Mouse (Mus musculus) CH12.LX (cell line): ENCODE results near the gene Ccng2. TPM values are rescaled to one million over a fixed set of nuclear protein-coding genes. Genes with fewer than 3 reads are reported as not detected.

Source experiments
- DNase-seq: peaks from one replicate; pipeline ENCODE4 v3.0.0-alpha.2; 2013; ENCODE audit errors: extremely low read depth
- H3K27ac ChIP-seq: 2 replicates; pipeline ENCODE4 v1.5.1; 2012; ENCODE audit warnings: low read depth, mild to moderate bottlenecking, control low read depth, moderate library complexity; ENCODE audit not compliant: insufficient read depth
- H3K27me3 ChIP-seq: replicated peaks from 2 replicates; pipeline ENCODE3; 2012; ENCODE audit warnings: inconsistent platforms
- H3K36me3 ChIP-seq, 2 experiments: replicated peaks in 1 of 2; 2 replicates each; pipeline versions ENCODE3 to v1.6.1; 2012; ENCODE audit warnings: inconsistent platforms in 1 of 2, low read length in 1 of 2, mild to moderate bottlenecking in 1 of 2, mixed read lengths in 1 of 2, moderate library complexity in 1 of 2; ENCODE audit not compliant: control insufficient read depth in 1 of 2, insufficient read depth in 1 of 2
- H3K4me1 ChIP-seq, 2 experiments: 2 replicates each; pipeline ENCODE4 v1.6.1; 2012; ENCODE audit warnings: inconsistent platforms in 1 of 2, moderate library complexity in 1 of 2; ENCODE audit not compliant: insufficient read depth in 2 of 2, control insufficient read depth in 1 of 2
- H3K4me2 ChIP-seq: 2 replicates; pipeline ENCODE4 v1.6.1; 2012; ENCODE audit warnings: low read depth, mild to moderate bottlenecking, control low read depth; ENCODE audit not compliant: poor library complexity, insufficient read depth, severe bottlenecking
- H3K4me3 ChIP-seq, 3 experiments: fragments of 150-350 bp in 1 of 3; sonication (generic) in 1 of 3; replicated peaks in 1 of 3; 2 replicates each; pipeline versions ENCODE3 to v1.5.1; 2011 to 2012; ENCODE audit warnings: low read depth in 2 of 3, low read length in 2 of 3, mild to moderate bottlenecking in 2 of 3, moderate library complexity in 2 of 3, control low read depth in 1 of 3, improper control_type of control experiment in 1 of 3, inconsistent platforms in 1 of 3, mixed read lengths in 1 of 3; ENCODE audit not compliant: poor library complexity in 1 of 3
- H3K79me2 ChIP-seq: replicated peaks from 2 replicates; pipeline ENCODE4 v1.6.1; 2012; ENCODE audit warnings: mild to moderate bottlenecking, moderate library complexity; ENCODE audit not compliant: control insufficient read depth, poor library complexity, insufficient read depth, severe bottlenecking; ENCODE audit errors: extremely low read depth
- H3K9ac ChIP-seq: 2 replicates; pipeline ENCODE4 v1.6.1; 2012; ENCODE audit warnings: low read depth, mild to moderate bottlenecking, control low read depth, moderate library complexity; ENCODE audit not compliant: insufficient read depth
- H3K9me3 ChIP-seq: replicated peaks from 2 replicates; pipeline ENCODE3; 2012; ENCODE audit warnings: low read length, inconsistent platforms, mixed read lengths
- BHLHE40 ChIP-seq: IDR thresholded peaks from 2 replicates; pipeline ENCODE4 v1.6.1; 2011; ENCODE audit warnings: mild to moderate bottlenecking, low read depth, low read length, improper control_type of control experiment
- CHD1 ChIP-seq: IDR thresholded peaks from 2 replicates; pipeline ENCODE4 v1.6.1; 2012; ENCODE audit warnings: low read depth, low read length, improper control_type of control experiment, inconsistent platforms
- ELF1 ChIP-seq: IDR thresholded peaks from 2 replicates; pipeline ENCODE4 v1.6.1; 2014; ENCODE audit warnings: low read depth, mild to moderate bottlenecking, inconsistent platforms, low read length, improper control_type of control experiment
- EP300 ChIP-seq: IDR thresholded peaks from 2 replicates; pipeline ENCODE4 v1.6.1; 2011; ENCODE audit warnings: low read length, improper control_type of control experiment
- ETS1 ChIP-seq: conservative IDR thresholded peaks from 2 replicates; pipeline ENCODE4 v1.6.1; 2012; ENCODE audit warnings: low read depth, mild to moderate bottlenecking, inconsistent platforms, low read length, improper control_type of control experiment, moderate library complexity
- HCFC1 ChIP-seq: IDR thresholded peaks from 2 replicates; pipeline ENCODE4 v1.6.1; 2012; ENCODE audit warnings: low read depth, mild to moderate bottlenecking, inconsistent platforms, low read length, improper control_type of control experiment
- IRF4 ChIP-seq: IDR thresholded peaks from 2 replicates; pipeline ENCODE4 v1.6.1; 2014; ENCODE audit warnings: low read depth, mild to moderate bottlenecking, inconsistent platforms, low read length, improper control_type of control experiment
- JUN ChIP-seq: IDR thresholded peaks from 2 replicates; pipeline ENCODE4 v1.6.1; 2011; ENCODE audit warnings: low read depth, mild to moderate bottlenecking, low read length, improper control_type of control experiment, moderate library complexity; ENCODE audit not compliant: insufficient read depth
- MAZ ChIP-seq: IDR thresholded peaks from 2 replicates; pipeline ENCODE4 v1.6.1; 2012; ENCODE audit warnings: low read depth, mild to moderate bottlenecking, inconsistent platforms, low read length, improper control_type of control experiment, moderate library complexity
- MEF2A ChIP-seq: IDR thresholded peaks from 2 replicates; pipeline ENCODE4 v1.6.1; 2014; ENCODE audit warnings: low read depth, mild to moderate bottlenecking, inconsistent platforms, low read length, improper control_type of control experiment, borderline replicate concordance
- MYC ChIP-seq: IDR thresholded peaks from 2 replicates; pipeline ENCODE4 v1.6.1; 2011; ENCODE audit warnings: low read depth, mild to moderate bottlenecking, improper control_type of control experiment, low read length
- POLR2A ChIP-seq: IDR thresholded peaks from 2 replicates; pipeline ENCODE4 v1.6.1; 2011; ENCODE audit warnings: low read depth, mild to moderate bottlenecking, improper control_type of control experiment, low read length
- POLR2AphosphoS2 ChIP-seq: IDR thresholded peaks from 2 replicates; pipeline ENCODE4 v1.6.1; 2011; ENCODE audit warnings: low read depth, low read length, improper control_type of control experiment
- RCOR1 ChIP-seq: conservative IDR thresholded peaks from 2 replicates; pipeline ENCODE4 v1.6.1; 2012; ENCODE audit warnings: low read depth, mild to moderate bottlenecking, inconsistent platforms, low read length, improper control_type of control experiment
- SIN3A ChIP-seq: IDR thresholded peaks from 2 replicates; pipeline ENCODE4 v1.6.1; 2012; ENCODE audit warnings: low read length, improper control_type of control experiment, inconsistent platforms
- SMC3 ChIP-seq: IDR thresholded peaks from 2 replicates; pipeline ENCODE4 v1.6.1; 2011; ENCODE audit warnings: low read depth, low read length, improper control_type of control experiment
- TBP ChIP-seq: conservative IDR thresholded peaks from 2 replicates; pipeline ENCODE4 v1.6.1; 2011; ENCODE audit warnings: low read depth, low read length, improper control_type of control experiment
- TCF12 ChIP-seq: IDR thresholded peaks from 2 replicates; pipeline ENCODE4 v1.6.1; 2014; ENCODE audit warnings: low read depth, mild to moderate bottlenecking, inconsistent platforms, low read length, improper control_type of control experiment
- USF2 ChIP-seq: conservative IDR thresholded peaks from 2 replicates; pipeline ENCODE4 v1.6.1; 2011; ENCODE audit warnings: low read depth, low read length, improper control_type of control experiment
- ZMIZ1 ChIP-seq: IDR thresholded peaks from 2 replicates; pipeline ENCODE4 v1.6.1; 2012; ENCODE audit warnings: low read depth, mild to moderate bottlenecking, inconsistent platforms, low read length, improper control_type of control experiment
- ZNF384 ChIP-seq: IDR thresholded peaks from 2 replicates; pipeline ENCODE4 v1.6.1; 2012; ENCODE audit warnings: low read depth, low read length, improper control_type of control experiment, inconsistent platforms
- dilution Hi-C: fragments of 300-500 bp; cut with MboI; formaldehyde crosslinking; loops from 2 replicates; pipeline ENCODE4 v1.14.3; 2020; ENCODE audit warnings: low sequenced_read_pairs; ENCODE audit not compliant: extremely low pct_unique_long_range_greater_than_20kb, extremely low pct_ligation_motif_present
- in situ Hi-C: fragments of 300-500 bp; cut with MboI; formaldehyde crosslinking; loops from 3 replicates; pipeline ENCODE4 v1.14.3; 2019; ENCODE audit warnings: low sequenced_read_pairs, low pct_ligation_motif_present, low pct_unique_long_range_greater_than_20kb, mixed read lengths
- polyA plus RNA-seq: library from polyadenylated mRNA; unstranded; fragments of >175 nt; gene quantifications from 2 replicates; pipeline ENCODE4 v1.2.1, GENCODE M21; 2012; ENCODE audit warnings: low read depth; ENCODE audit not compliant: insufficient read length
- total RNA-seq, 2 experiments: library from RNA; depleted of rRNA; stranded (reverse); fragments of 300-350 nt in 1 of 2; fragments of >200 nt in 1 of 2; gene quantifications; 2 replicates each; pipeline ENCODE4 v1.2.3; 2012 to 2014

Ccng2 gene
- total and polyA plus RNA-seq, 3 experiments = 6.2 to 23.1 (median 16.7) TPM

DNA sequence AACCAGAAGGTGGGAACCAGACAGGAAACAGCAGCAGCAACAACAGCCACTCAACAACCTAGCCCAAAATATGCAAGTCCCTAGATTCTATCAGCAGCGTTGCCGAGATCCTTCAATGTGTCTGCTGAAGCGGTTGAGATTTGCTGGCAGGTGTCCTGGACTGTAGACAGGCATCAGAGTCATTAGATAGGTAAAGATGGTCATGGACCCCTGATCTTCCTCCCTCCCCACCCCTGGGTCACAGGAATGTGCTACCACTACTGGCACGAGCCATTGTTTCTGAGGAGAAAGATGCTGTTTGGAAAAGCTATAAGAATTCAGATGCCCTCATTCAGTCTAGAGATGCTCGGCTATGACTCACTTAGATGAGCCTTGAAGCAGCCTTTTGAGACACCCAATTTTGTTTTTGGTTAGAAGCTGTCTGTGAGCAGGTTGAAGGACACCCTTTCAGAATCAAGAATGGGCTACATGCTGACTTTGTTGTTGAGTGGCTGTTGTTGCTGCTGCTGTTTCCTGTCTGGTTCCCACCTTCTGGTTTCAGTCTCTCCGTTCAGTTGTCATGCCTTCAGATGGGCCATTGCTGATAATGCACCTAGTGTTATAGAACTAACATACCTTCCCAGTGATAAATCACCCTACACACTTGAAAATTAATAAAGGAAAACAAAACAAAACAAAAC lies 3.5 kb upstream of the Ccng2 start:
- no peak for DNase-seq
- Histone ChIP-seq H3K27ac (no peak overlapping the region), H3K79me2 (no peaks in the 10 kb centered on the region), H3K9ac (no peak overlapping the region), H3K27me3 (no peaks in the 10 kb centered on the region), H3K4me3 (no peak overlapping the region), H3K9me3 (no peaks in the 10 kb centered on the region), H3K4me2 (no peak overlapping the region), H3K4me1 (peaks cover 6 to 22% of the 10 kb centered on the region in 2 experiments; a peak in 3 of 4 replicates), H3K36me3 (no peaks in the 10 kb centered on the region)
- dilution Hi-C loops (no loop called here), in situ Hi-C loops (no loop called here)
- no peak for TF ChIP-seq SIN3A
- TF ChIP-seq HCFC1 = no peak
- TF ChIP-seq TBP = no peak
- no peak for TF ChIP-seq USF2

DNA sequence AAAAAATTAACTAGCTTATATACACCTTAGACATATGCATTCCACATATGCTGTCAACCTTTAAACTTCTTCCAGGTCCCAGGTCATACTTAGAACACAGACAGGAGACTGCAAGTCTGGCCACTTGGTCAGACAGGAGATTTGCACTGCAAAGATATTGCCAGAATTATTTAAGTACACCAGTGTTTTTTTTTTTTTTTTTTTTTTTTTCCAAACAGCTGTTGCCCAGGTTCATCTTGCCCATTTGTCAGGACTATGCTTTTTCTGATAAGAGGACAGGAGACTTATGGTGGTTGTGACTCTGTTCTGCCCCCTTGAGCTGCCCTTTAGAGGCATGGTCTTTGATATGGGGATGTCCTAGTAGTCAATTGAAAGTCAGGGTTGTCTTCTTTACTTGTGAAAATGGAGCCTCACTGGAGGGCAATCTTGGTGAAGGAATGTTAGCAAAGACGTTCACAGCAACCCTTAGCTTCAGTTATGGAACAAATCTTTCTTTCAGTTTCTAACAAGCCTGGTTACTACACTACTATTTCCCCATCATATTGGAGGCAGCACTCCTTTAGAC lies 2.8 kb upstream of the Ccng2 start:
- Histone ChIP-seq H3K36me3 (no peaks in the 10 kb centered on the region), H3K4me2 (peak overlapping the region; percentile 88), H3K4me3 (no peak overlapping the region), H3K79me2 (no peaks in the 10 kb centered on the region), H3K9ac (peak overlapping the region; percentile 27; the same call in 1 of the 2 replicates), H3K9me3 (no peaks in the 10 kb centered on the region), H3K4me1 (peaks cover 6 to 22% of the 10 kb centered on the region in 2 experiments; a peak in 3 of 4 replicates), H3K27me3 (no peaks in the 10 kb centered on the region), H3K27ac (no peak overlapping the region)
- TF ChIP-seq ETS1 (no peak), EP300 (peak; percentile 36; the same call in 1 of the 2 replicates), ZNF384 (peak; percentile 83), ZMIZ1 (no peak)
- peak; percentile 6 for DNase-seq
- in situ Hi-C loops = no loop called here
- dilution Hi-C loops = no loop called here

DNA sequence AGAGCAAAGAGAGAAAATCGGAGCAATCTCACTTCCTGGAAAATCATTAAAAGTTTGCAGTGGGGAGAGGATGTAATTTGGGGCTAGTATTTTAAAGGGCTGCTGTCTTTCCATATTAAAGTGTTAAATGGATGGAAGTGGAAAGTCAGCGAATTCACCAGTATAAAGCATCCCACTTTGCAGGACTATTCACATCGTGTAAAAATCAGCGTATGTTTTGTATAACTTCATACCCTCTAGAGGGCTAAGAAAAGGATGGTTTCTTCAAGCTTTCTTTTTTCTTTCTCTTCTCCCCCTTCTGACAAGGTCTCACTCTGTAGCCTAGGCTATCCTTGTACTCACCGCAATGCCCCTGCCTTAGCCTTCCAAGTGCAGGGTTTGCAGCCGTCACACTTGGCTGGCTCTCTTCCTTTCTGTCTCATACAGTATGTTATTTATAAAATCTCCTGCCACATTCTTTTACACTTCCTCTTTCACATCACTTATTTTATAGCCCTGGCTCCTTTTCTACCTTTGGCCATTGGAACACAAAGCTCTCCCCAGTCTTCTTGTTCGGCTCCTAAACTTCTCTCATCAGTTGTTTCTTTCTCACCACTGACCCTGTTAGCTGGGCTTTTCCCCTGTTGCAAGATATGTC lies 1.8 kb upstream of the Ccng2 start:
- H3K79me2 ChIP-seq = no peaks in the 10 kb centered on the region; the same call in 1 of the 2 replicates
- peak overlapping the region; percentile 60 to 84 (median 66) for H3K4me3 ChIP-seq
- H3K4me1 ChIP-seq = peaks cover 8 to 26% of the 10 kb centered on the region in 2 experiments
- H3K27me3 ChIP-seq = no peaks in the 10 kb centered on the region
- no peaks in the 10 kb centered on the region for H3K9me3 ChIP-seq
- peak overlapping the region; percentile 98 for H3K9ac ChIP-seq
- dilution Hi-C loops (no loop called here), in situ Hi-C loops (loop anchor here (5.0 kb wide), 3 partner anchors 33 to 173 kb away; partner anchors contain the start of gene Sept11)
- H3K36me3 ChIP-seq = peaks cover 0 to 3% of the 10 kb centered on the region in 2 experiments
- H3K4me2 ChIP-seq = peak overlapping the region; percentile 88
- H3K27ac ChIP-seq = peak overlapping the region; percentile 83
- peak; percentile 84 for DNase-seq
- TF ChIP-seq TCF12 (peak; percentile 69; the same call in 1 of the 2 replicates), ZNF384 (no peak), SMC3 (no peak; the same call in 1 of the 2 replicates), POLR2A (no peak; the same call in 1 of the 2 replicates), MYC (0 out of 2 replicates have a peak, but pooled peaks have one; percentile 20), IRF4 (peak; percentile 86), ELF1 (0 out of 2 replicates have a peak, but pooled peaks have one; percentile 36), JUN (no peak), MAZ (peak; percentile 67; the same call in 1 of the 2 replicates), MEF2A (peak; percentile 97), SIN3A (peak; percentile 79), BHLHE40 (peak; percentile 56; the same call in 1 of the 2 replicates), RCOR1 (peak; percentile 93), CHD1 (peak; percentile 52; the same call in 1 of the 2 replicates), ETS1 (peak; percentile 61), POLR2AphosphoS2 (no peak)
